Mouse (Mus musculus): ENCODE results near the gene Il11. TPM values are rescaled to one million over a fixed set of nuclear protein-coding genes. Genes with fewer than 3 reads are reported as not detected.
A peak's percentile ranks its signal among the peaks of the same experiment; 100 is the strongest.
"Not testable (repeated sequence)": the region's sequence is repeated elsewhere in the genome, so short reads cannot be mapped to it uniquely, and the experiment has no call there.

The Il11 gene
- polyA plus RNA-seq, 1 experiment from 2014 or later = 0.56 TPM

DNA sequence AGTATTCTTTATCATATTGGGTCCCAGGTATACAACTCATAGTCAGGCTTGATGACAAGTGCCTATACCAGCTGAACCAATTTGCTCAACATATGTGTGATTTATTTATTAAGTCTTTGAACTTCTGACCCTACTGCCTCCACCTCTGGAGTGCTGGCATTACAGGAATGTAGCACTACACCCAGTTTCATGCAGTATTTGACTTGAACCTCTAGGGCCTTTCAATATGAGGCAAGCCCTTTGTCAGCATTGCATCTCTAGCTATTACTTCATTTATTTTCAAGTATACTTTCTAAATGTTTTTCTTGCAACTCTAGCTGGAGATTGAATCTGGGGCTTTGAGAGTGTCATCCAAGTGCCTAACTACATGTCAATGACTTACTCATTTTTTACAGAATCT, 19.6 kb upstream of the Il11 start:
- Histone ChIP-seq H3K27me3 (no peaks in the 10 kb centered on the region), H3K4me2 (no peak overlapping the region), H3K4me1 (replicated peaks) (no peaks in the 10 kb centered on the region), H3K4me3 (no peak overlapping the region), H3K36me3 (peaks cover 23% of the 10 kb centered on the region), H3K9me3 (no peaks in the 10 kb centered on the region), H3K9ac (no peak overlapping the region), H3K27ac (no peak overlapping the region)
- ATAC-seq (ENCODE audit: low FRiP score) = no peak

- H3K4me1 ChIP-seq (replicated peaks) = peaks cover 14% of the 10 kb centered on the region
- no peak overlapping the region for H3K9ac ChIP-seq
- no peak overlapping the region for H3K4me2 ChIP-seq
- 75% methylated on average over 7 of the region's 7 CpGs for WGBS
- H3K4me3 ChIP-seq = no peak overlapping the region
- no peak for ATAC-seq (ENCODE audit: low FRiP score)
- 0 out of 2 replicates have a peak, but pooled peaks cover 2% of the 10 kb centered on the region for H3K27me3 ChIP-seq
- H3K9me3 ChIP-seq = no peaks in the 10 kb centered on the region
- no peak overlapping the region for H3K27ac ChIP-seq
- H3K36me3 ChIP-seq = peaks cover 42% of the 10 kb centered on the region
These were observed 13.2 kb upstream of the Il11 start for GRCm38 (mm10) chr7:4795767-4796433.

- peaks cover 14% of the 10 kb centered on the region for H3K4me1 ChIP-seq (replicated peaks)
- no peak overlapping the region for H3K4me2 ChIP-seq
- H3K4me3 ChIP-seq = 0 out of 2 replicates have a peak overlapping the region, but pooled peaks have one; percentile 1
- ATAC-seq (ENCODE audit: low FRiP score) = no peak
- no peak overlapping the region for H3K9ac ChIP-seq
- WGBS = 93% methylated on average over 3 of the region's 3 CpGs
- no peaks in the 10 kb centered on the region for H3K9me3 ChIP-seq
- H3K27ac ChIP-seq = no peak overlapping the region
- H3K36me3 ChIP-seq = peaks cover 42% of the 10 kb centered on the region
- peaks cover 11% of the 10 kb centered on the region for H3K27me3 ChIP-seq
These were observed 12.0 kb upstream of the Il11 start for GRCm38 (mm10) chr7:4794631-4795168.

GRCm38 (mm10) chr7:4793674-4794073, 11.0 kb upstream of the Il11 start:
- 51% methylated on average over 4 of the region's 4 CpGs for WGBS
- Histone ChIP-seq H3K27me3 (peaks cover 16% of the 10 kb centered on the region), H3K4me3 (peak overlapping the region; percentile 85), H3K9ac (peak overlapping the region; percentile 91), H3K4me2 (peak overlapping the region; percentile 89), H3K4me1 (replicated peaks) (peaks cover 23% of the 10 kb centered on the region), H3K9me3 (no peaks in the 10 kb centered on the region), H3K36me3 (peaks cover 42% of the 10 kb centered on the region), H3K27ac (peak overlapping the region; percentile 92; the same call in 1 of the 2 replicates)
- no peak for ATAC-seq (ENCODE audit: low FRiP score)

DNA sequence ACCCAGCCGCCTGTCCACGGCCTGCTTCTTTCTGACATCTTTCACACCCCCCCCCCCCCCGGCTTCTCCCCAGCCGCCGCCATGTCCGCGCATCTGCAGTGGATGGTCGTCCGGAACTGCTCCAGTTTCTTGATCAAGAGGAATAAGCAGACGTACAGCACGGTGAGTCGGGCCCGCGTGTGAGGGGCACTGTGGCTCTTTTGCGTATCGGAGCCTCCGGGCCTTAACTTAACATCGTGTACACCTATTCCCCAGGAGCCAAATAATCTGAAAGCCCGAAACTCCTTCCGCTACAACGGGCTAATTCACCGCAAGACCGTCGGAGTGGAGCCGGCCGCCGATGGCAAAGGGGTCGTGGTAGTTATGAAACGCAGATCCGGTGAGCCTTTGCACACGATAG, 10.6 kb upstream of the Il11 start:
- WGBS = under 1% methylated on average over 29 of the region's 31 CpGs
- Histone ChIP-seq H3K4me3 (peak overlapping the region; percentile 85), H3K4me2 (peak overlapping the region; percentile 89), H3K27ac (peak overlapping the region; percentile 92), H3K27me3 (peaks cover 19% of the 10 kb centered on the region), H3K36me3 (peaks cover 42% of the 10 kb centered on the region), H3K4me1 (replicated peaks) (peaks cover 27% of the 10 kb centered on the region), H3K9ac (peak overlapping the region; percentile 91)
- not testable (repeated sequence) for ATAC-seq (ENCODE audit: low FRiP score); H3K9me3 ChIP-seq

DNA sequence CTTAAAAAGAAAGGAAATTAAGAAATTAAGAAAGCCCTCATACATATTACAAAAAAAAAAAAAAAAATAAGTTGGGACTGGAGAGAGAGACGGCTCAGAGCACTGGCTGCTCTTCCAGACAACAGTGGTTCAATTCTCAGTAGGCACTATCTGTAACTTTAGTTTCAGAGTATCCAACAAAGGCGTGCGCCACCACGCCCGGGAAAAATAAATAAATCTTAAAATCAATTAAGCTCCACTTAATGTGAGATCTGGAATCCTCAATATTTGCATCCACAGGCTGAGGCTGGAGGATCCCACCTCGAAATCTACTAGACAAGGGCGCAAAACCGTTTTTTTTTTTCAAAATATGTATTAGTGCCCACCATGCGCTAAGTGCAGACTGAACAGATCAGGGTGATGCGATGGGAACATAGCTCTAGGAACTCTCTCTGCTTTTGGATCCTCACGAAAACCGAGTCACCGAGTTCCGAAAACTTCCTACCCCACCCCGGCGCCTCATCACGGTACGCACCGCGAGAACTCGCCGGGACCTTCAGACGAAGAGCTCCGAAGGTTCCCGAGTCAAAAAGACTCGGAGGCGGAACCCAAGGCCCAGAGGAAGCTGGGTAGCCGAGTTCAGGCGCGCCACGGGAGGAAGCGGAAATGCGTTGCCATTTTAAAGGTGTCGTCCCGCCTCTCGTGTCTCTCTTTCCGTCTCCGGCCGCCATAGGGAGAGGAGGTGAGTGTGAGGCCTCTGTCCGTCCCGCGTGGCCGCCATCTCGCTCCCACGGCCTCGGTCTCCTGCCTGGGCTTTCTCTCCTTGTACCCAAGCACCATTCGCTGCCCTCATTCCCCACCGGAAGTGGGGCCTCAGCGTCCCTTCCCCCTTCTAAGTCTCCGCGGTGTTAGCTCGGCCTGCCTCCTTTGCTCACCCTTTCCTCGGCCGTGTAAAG, 9.9 kb upstream of the Il11 start, which contains the start of gene Rpl28:
Gene Rpl28, plus strand, starts transcription at position 597 of the 935 bp plus-strand sequence.
- H3K36me3 ChIP-seq = peaks cover 36% of the 10 kb centered on the region
- H3K9me3 ChIP-seq = no peaks in the 10 kb centered on the region
- peaks cover 24% of the 10 kb centered on the region for H3K27me3 ChIP-seq
- 2% methylated on average over 54 of the region's 54 CpGs for WGBS
- peaks cover 28% of the 10 kb centered on the region for H3K4me1 ChIP-seq (replicated peaks)
- H3K27ac ChIP-seq = peak within 1 kb of the TSS; percentile 92
- peak within 1 kb of the TSS; percentile 91 for H3K9ac ChIP-seq
- peak within 1 kb of the TSS; percentile 89 for H3K4me2 ChIP-seq
- peak; percentile 90 for ATAC-seq (ENCODE audit: low FRiP score)
- H3K4me3 ChIP-seq = peak within 1 kb of the TSS; percentile 85

GRCm38 (mm10) chr7:4789436-4789935, 6.8 kb upstream of the Il11 start, which contains the start of gene Tmem238:
TSS of gene Tmem238 (minus strand) at chr7:4789656.
- Histone ChIP-seq H3K4me2 (peak within 1 kb of the TSS; percentile 84), H3K9ac (peak within 1 kb of the TSS; percentile 86), H3K4me1 (replicated peaks) (peaks cover 25% of the 10 kb centered on the region), H3K36me3 (peaks cover 5% of the 10 kb centered on the region), H3K27me3 (peaks cover 35% of the 10 kb centered on the region), H3K4me3 (peak within 1 kb of the TSS; percentile 56), H3K9me3 (no peaks in the 10 kb centered on the region), H3K27ac (peak within 1 kb of the TSS; percentile 55)
- no peak for ATAC-seq (ENCODE audit: low FRiP score)
- WGBS = 11% methylated on average over 37 of the region's 40 CpGs

- ATAC-seq (ENCODE audit: low FRiP score) = peak; percentile 36
- 2% methylated on average over 63 of the region's 64 CpGs for WGBS
- peak overlapping the region; percentile 84 for H3K4me2 ChIP-seq
- peak overlapping the region; percentile 86 for H3K9ac ChIP-seq
- no peaks in the 10 kb centered on the region for H3K36me3 ChIP-seq
- no peaks in the 10 kb centered on the region for H3K9me3 ChIP-seq
- H3K4me3 ChIP-seq = peak overlapping the region; percentile 56
- H3K27ac ChIP-seq = peak overlapping the region; percentile 55
- peaks cover 35% of the 10 kb centered on the region for H3K27me3 ChIP-seq
- peaks cover 18% of the 10 kb centered on the region for H3K4me1 ChIP-seq (replicated peaks)
These were observed 6.1 kb upstream of the Il11 start for GRCm38 (mm10) chr7:4788499-4789435.

DNA sequence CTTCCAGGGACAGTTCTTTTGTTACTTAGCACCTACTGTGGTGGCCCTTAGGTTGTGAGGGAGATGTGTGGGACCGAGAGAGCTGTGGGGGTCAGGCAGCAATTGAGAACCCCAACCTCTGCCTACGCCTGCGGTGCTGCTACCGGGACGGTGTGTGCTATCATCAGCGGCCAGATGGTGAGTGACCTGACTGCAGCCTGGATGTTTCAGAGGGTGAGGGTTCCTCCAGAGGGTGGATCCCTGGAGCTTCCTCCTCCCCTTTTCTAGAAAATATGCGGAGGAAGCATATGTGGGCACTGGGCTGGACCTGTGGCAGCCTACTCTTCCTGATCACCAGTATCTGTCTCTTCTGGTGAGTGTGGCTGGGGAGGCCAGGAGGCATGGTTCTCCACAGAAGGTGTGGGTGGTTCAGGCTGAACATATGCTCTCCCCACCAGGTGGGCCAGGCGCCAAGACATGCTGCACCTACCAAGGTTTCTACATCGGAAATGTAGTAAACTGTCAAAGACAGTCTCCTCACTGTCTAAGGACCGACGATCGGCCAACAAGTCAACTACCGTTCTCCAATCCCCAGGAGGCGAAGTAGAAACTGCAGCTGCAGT, 1.1 kb upstream of the Il11 start:
- 88% methylated on average over 14 of the region's 14 CpGs for WGBS
- no peak for ATAC-seq (ENCODE audit: low FRiP score)
- no peak overlapping the region for H3K27ac ChIP-seq
- no peaks in the 10 kb centered on the region for H3K9me3 ChIP-seq
- no peak overlapping the region for H3K4me2 ChIP-seq
- H3K9ac ChIP-seq = no peak overlapping the region
- no peaks in the 10 kb centered on the region for H3K36me3 ChIP-seq
- no peak overlapping the region for H3K4me3 ChIP-seq
- H3K27me3 ChIP-seq = peaks cover 64% of the 10 kb centered on the region
- H3K4me1 ChIP-seq (replicated peaks) = peaks cover 6% of the 10 kb centered on the region

DNA sequence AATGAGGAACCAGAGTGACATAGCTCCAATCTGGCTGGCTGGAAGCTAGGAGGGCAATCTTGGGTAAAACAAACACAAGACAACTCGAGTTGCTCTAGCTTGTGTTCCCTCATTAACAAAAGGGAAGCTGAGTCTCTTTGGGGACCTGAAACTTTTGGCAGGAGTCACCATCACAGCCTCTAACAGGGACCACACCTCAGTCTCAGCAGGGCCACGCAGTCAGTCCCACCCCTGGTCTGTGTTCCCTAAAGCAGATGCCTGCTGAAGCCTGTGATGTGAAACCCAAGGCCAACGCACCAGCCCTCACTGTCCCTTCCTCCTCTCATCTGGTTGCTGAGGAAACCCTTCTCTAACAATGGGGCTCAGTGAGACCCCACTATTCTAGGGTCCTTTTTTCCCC, 529 bp downstream of the Il11 start:
- Histone ChIP-seq H3K9ac (no peak overlapping the region), H3K27ac (no peak overlapping the region), H3K4me2 (no peak overlapping the region), H3K4me1 (replicated peaks) (peaks cover 8% of the 10 kb centered on the region), H3K27me3 (peaks cover 68% of the 10 kb centered on the region), H3K36me3 (no peaks in the 10 kb centered on the region), H3K4me3 (no peak overlapping the region), H3K9me3 (no peaks in the 10 kb centered on the region)
- ATAC-seq (ENCODE audit: low FRiP score) = no peak
- WGBS = 54% methylated on average over 3 of the region's 3 CpGs

GRCm38 (mm10) chr7:4779921-4780320, 2.7 kb downstream of the Il11 start:
- H3K9me3 ChIP-seq = no peaks in the 10 kb centered on the region
- peaks cover 12% of the 10 kb centered on the region for H3K4me1 ChIP-seq (replicated peaks)
- peaks cover 84% of the 10 kb centered on the region for H3K27me3 ChIP-seq
- no peak overlapping the region for H3K9ac ChIP-seq
- H3K4me3 ChIP-seq = no peak overlapping the region
- H3K4me2 ChIP-seq = no peak overlapping the region
- ATAC-seq (ENCODE audit: low FRiP score) = no peak
- no peaks in the 10 kb centered on the region for H3K36me3 ChIP-seq
- H3K27ac ChIP-seq = no peak overlapping the region
- WGBS = 47% methylated on average over 5 of the region's 5 CpGs

All from hindbrain, embryonic 13.5 days (tissue).